Mouse (Mus musculus): ENCODE measurements around the gene Stxbp4.

Gene Stxbp4

DNA sequence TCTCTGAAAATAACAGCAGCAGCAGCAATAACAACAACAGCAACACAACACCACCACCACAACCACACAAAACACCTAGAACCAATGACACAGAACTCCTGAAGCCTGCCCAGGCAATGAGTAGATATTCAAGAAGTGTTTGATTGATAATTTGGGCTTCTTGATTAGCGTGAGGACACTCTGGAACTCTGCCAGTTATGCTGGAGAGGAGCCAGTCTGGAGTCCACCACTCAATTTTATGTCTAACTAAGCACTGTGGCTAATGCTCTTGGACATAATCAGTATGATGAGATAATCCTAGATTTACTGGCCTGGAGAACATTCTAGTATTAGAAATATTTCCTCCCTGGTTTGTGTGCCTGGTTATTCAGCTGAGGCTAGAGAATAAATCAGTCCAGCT is 156.1 kb downstream of the Stxbp4 start:
- intact Hi-C loops (cut with DNase I): no loop called here

DNA sequence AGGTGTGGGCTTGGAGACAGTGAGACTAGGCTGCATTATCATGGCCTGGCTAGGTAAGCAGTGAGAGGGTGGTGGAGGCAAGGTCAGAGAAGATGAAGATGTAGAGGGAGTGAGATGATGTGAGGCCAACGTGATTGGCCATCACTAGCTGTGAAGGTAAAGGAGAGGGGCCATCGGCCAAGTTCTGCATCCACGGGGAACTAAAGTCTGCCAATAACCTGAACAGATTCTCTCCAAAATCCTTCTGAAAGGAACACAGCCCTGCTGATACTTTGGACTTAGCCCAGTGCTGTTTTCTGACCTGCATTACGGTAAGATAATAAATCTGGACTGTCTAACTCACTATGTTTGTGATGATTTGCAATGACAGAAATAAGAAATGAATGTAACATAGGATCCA is 167.6 kb downstream of the Stxbp4 start:
- intact Hi-C loops (cut with DNase I): no loop called here

DNA sequence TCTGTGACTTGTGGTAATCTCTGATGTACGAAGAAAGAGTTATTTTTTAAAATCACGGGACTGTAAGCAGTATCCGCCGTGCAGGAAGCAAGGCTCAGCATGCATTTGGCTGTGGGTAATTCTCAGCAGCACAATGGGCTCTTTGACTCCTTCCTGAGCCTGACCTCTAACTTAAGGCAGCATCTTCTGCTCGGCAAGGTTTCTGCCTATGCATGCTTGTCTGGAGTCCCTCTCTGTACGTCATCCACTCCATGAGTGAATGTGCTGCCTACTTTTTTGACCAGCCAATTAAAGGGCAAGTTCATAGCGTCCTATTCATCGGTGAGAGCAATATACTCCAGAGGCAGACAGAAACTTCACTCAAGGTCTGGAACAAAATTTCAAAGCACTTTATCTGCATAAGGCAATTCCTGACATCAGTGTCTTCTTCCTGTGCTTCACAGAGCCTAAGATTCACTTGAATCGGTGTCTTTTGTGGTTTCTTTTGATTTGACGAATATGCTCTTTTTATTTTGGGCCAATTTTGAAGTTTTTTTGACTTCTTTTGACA is 173.8 kb downstream of the Stxbp4 start:
- intact Hi-C loops (cut with DNase I): no loop called here

DNA sequence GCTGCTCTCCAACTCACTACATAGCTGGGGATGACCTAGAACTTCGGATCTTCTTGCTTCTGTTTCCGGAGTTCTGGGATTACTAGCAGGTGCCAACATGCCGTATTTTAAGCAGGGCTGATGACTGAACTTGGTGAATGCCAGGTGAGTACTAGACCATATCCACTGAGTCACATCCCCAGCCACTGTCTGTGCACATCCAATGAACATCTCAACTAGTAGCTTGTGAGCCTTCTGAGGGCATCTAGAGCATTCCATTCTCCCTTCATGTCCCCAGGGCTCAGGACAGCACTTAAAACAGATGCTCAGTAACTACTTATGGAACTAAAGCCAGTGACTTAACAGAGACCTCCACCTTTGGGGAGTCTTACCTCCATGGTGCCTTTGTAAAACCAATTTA is 177.4 kb downstream of the Stxbp4 start:
- intact Hi-C loops (cut with DNase I): no loop called here

DNA sequence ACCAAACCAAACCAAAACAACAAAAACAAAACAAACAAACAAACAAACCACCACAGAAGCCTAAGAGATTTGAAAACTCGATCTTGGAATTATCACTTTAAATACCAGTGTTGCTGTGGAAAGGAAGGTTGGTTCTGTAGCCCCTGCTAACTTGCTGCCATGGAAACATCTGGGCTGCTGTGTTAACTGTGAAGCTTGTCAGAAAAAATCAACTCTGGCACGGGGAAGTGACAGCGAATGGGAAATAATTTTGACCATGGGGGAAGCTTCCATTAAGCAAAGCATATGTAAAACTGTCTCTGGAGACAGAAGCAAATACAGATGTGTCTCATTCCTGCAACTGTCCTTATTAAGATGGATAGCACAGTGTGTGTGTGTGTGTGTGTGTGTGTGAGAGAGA is 185.8 kb downstream of the Stxbp4 start:
- intact Hi-C loops (cut with DNase I): no loop called here

DNA sequence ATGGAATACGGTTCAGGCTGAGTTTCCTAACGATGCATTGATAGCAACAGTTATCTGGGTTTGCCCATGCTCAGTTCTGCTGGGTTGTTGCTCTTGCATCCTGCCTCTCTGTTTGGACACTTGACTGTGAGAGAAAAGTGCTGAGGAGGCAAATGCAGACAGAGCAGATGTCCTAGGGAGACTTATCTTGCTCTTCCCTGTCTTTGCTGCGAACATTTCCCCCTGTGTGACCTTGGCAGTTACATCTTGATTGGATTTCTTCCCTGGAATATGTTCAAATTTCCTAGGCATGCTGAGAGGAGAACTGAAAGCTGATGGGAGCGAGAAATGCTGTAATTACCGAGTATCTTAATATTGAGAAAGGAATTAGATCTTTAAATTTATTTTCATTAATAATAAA is 186.4 kb downstream of the Stxbp4 start:
- intact Hi-C loops (cut with DNase I): no loop called here

DNA sequence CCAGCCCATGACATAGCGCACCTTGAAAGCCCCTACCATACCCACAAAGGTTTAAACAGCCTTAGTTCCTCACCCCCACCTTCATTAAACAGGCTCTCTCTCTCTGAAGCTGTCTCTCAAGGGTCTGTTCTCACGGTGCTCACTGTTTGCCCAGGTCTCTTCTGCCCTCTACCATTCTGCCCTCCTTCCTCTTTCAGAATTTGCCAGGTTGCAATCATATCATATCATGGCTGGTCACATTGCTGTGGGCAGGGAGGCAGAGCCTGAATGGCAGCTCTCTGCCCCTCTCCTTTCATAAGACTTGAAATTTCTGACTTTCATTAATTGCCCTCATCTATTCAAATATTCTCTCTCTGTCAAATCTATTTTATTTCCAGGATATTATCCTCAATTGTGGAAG is 195.4 kb downstream of the Stxbp4 start:
- intact Hi-C loops (cut with DNase I): no loop called here

DNA sequence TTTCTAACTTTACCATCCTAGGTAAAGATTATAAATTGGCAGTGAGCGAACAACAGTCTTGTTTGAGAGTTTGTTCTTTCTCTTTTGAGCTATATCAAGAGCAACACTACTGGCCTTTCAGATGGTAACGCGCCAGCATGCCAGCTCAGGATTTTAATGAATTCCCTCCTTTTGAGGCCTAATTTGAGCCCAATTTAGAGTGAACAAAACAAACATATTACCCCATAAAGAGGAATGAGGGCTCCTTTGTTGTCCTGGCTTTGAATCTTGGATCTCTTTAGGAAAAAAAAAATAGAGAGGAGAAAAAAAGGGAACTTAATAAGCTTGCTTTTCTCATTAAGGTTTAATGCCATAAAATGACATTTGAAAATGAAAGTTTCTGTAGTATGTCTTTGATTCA is 197.0 kb downstream of the Stxbp4 start:
- intact Hi-C loops (cut with DNase I): no loop called here

DNA sequence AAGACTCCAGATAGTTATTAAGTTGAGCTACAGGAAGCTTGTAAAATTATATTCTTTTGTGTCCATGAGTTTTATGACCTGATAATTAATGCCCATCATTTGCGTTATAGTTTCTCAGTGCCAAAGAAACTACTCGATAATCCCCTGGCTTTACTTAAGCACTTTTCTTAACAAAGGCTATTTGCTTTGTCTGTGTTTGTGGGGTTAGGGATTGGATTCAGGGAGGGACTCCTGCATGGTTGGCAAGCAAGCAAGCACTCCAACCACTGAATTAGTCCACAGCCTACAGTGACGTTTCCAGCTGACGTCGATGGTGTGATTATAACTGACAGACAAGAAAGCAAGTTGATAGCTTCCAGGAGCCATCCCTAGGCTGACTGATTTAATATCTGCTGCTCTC is 199.1 kb downstream of the Stxbp4 start:
- intact Hi-C loops (cut with DNase I): no loop called here
